Mouse (Mus musculus): Measurements from ENCODE around the gene Lin7a.

Lin7a gene

GRCm38 (mm10) chr10:107316100-107316499 is 44.6 kb downstream of the Lin7a start:
- DNase-seq (ENCODE audit: low read depth, low spot score) = no peak

- DNase-seq (ENCODE audit: low read depth, low spot score) = no peak
These were observed 48.2 kb downstream of the Lin7a start for GRCm38 (mm10) chr10:107319648-107320047.

GRCm38 (mm10) chr10:107323865-107324264 is 52.4 kb downstream of the Lin7a start:
- no peak for DNase-seq (ENCODE audit: low read depth, low spot score)

- no peak for DNase-seq (ENCODE audit: low read depth, low spot score)
These were observed 54.1 kb downstream of the Lin7a start for GRCm38 (mm10) chr10:107325558-107325957.

- no peak for DNase-seq (ENCODE audit: low read depth, low spot score)
These were observed 68.0 kb downstream of the Lin7a start for GRCm38 (mm10) chr10:107339524-107339923.

GRCm38 (mm10) chr10:107341151-107341550 is 69.7 kb downstream of the Lin7a start:
- no peak for DNase-seq (ENCODE audit: low read depth, low spot score)

- DNase-seq (ENCODE audit: low read depth, low spot score) = no peak
These were observed 72.7 kb downstream of the Lin7a start for GRCm38 (mm10) chr10:107344200-107344599.

- no peak for DNase-seq (ENCODE audit: low read depth, low spot score)
These were observed 76.4 kb downstream of the Lin7a start for GRCm38 (mm10) chr10:107347842-107348241.

- no peak for DNase-seq (ENCODE audit: low read depth, low spot score)
These were observed 80.4 kb downstream of the Lin7a start for GRCm38 (mm10) chr10:107351696-107352485.

GRCm38 (mm10) chr10:107353483-107353882 is 82.0 kb downstream of the Lin7a start:
- no peak for DNase-seq (ENCODE audit: low read depth, low spot score)

GRCm38 (mm10) chr10:107358443-107359040 is 87.1 kb downstream of the Lin7a start:
- no peak for DNase-seq (ENCODE audit: low read depth, low spot score)

GRCm38 (mm10) chr10:107359296-107359695 is 87.8 kb downstream of the Lin7a start:
- DNase-seq (ENCODE audit: low read depth, low spot score) = no peak

GRCm38 (mm10) chr10:107361546-107361945 is 90.1 kb downstream of the Lin7a start:
- no peak for DNase-seq (ENCODE audit: low read depth, low spot score)

GRCm38 (mm10) chr10:107362026-107362425 is 90.5 kb downstream of the Lin7a start:
- no peak for DNase-seq (ENCODE audit: low read depth, low spot score)

- DNase-seq (ENCODE audit: low read depth, low spot score) = no peak
These were observed 91.7 kb downstream of the Lin7a start for GRCm38 (mm10) chr10:107363049-107363816.

GRCm38 (mm10) chr10:107377218-107377617 is 105.7 kb downstream of the Lin7a start:
- no peak for DNase-seq (ENCODE audit: low read depth, low spot score)

GRCm38 (mm10) chr10:107381143-107381746 is 109.8 kb downstream of the Lin7a start:
- DNase-seq (ENCODE audit: low read depth, low spot score) = no peak

- DNase-seq (ENCODE audit: low read depth, low spot score) = no peak
These were observed 112.3 kb downstream of the Lin7a start for GRCm38 (mm10) chr10:107383825-107384224.

- DNase-seq (ENCODE audit: low read depth, low spot score) = no peak
These were observed 118.0 kb downstream of the Lin7a start for GRCm38 (mm10) chr10:107389505-107389904.

- no peak for DNase-seq (ENCODE audit: low read depth, low spot score)
These were observed 133.9 kb downstream of the Lin7a start for GRCm38 (mm10) chr10:107405347-107405746.

- no peak for DNase-seq (ENCODE audit: low read depth, low spot score)
These were observed 146.8 kb downstream of the Lin7a start for GRCm38 (mm10) chr10:107418306-107418705.

- DNase-seq (ENCODE audit: low read depth, low spot score) = no peak
These were observed 165.5 kb downstream of the Lin7a start for GRCm38 (mm10) chr10:107436967-107437366.

Data from embryo, embryonic 11.5 days (tissue).